Comparison of ENCODE assay signal across 9 mouse cellular contexts in genomic region chr2:73550725-73551124, GRCm38 (mm10). TPM values are rescaled to one million over a fixed set of nuclear protein-coding genes. Genes with fewer than 3 reads are reported as not detected.
DNase-seq lines count a peak whose midpoint lies in the region; ATAC-seq lines count a peak whose summit lies in the region.
"Had no signal": no experiment of that assay in that cellular context is flagged by ENCODE, and none has a peak within 500 bp of the region (broad histone marks: within the 10 kb centered on the region; RNA-seq: fewer than 3 reads in every experiment).

No protein-coding gene starts in this region.

- peak; percentile 33 for DNase-seq in urinary bladder, postnatal 14 days (ENCODE audit: low spot score)
- no peak for DNase-seq in urinary bladder, postnatal 25 days (ENCODE audit: low spot score)
- peak; percentile 76 for DNase-seq in embryo, embryonic 11 days
- DNase-seq in mesoderm, embryonic 11.5 days (ENCODE audit: low read depth, low spot score) = peak; percentile 63
- no peak for DNase-seq in adrenal gland, postnatal 25 days
- no peak for DNase-seq in left cerebral cortex, adult 8-10 months (ENCODE audit: low spot score in 2 of 2)

- peak overlapping the region; percentile 35; the same call in 1 of the 2 replicates for H3K4me2 ChIP-seq in hindbrain, embryonic 15.5 days
- no peak overlapping the region for H3K4me2 ChIP-seq in hindbrain, embryonic 12.5 days (replicated peaks)

- no peak overlapping the region for H3K27ac ChIP-seq in hindbrain, embryonic 15.5 days (replicated peaks)
- no peak overlapping the region for H3K27ac ChIP-seq in hindbrain, embryonic 12.5 days

- no peaks in the 10 kb centered on the region for H3K27me3 ChIP-seq in hindbrain, embryonic 15.5 days
- H3K27me3 ChIP-seq in hindbrain, embryonic 12.5 days = 0 out of 2 replicates have a peak, but pooled peaks cover 4% of the 10 kb centered on the region

- no peaks in the 10 kb centered on the region for H3K4me1 ChIP-seq in hindbrain, embryonic 15.5 days (replicated peaks)
- 0 out of 2 replicates have a peak, but pooled peaks cover under 1% of the 10 kb centered on the region for H3K4me1 ChIP-seq in hindbrain, embryonic 12.5 days

- no peak overlapping the region; the same call in 1 of the 2 replicates for H3K4me3 ChIP-seq in hindbrain, embryonic 15.5 days
- H3K4me3 ChIP-seq in hindbrain, embryonic 12.5 days = no peak overlapping the region
- H3K4me3 ChIP-seq: erythroblast, embryonic 14.5 days had no signal

- H3K9me3 ChIP-seq in hindbrain, embryonic 15.5 days = no peaks in the 10 kb centered on the region
- H3K9me3 ChIP-seq in hindbrain, embryonic 12.5 days (replicated peaks) = no peaks in the 10 kb centered on the region

- no peak overlapping the region for H3K9ac ChIP-seq in hindbrain, embryonic 15.5 days
- H3K9ac ChIP-seq in hindbrain, embryonic 12.5 days = no peak overlapping the region

- ATAC-seq in hindbrain, embryonic 15.5 days (ENCODE audit: low FRiP score, low read depth) = no peak
- no peak for ATAC-seq in hindbrain, embryonic 12.5 days (ENCODE audit: low FRiP score)

- no peaks in the 10 kb centered on the region for H3K36me3 ChIP-seq in hindbrain, embryonic 15.5 days
- no peaks in the 10 kb centered on the region for H3K36me3 ChIP-seq in hindbrain, embryonic 12.5 days

- 21% methylated on average over 6 of the region's 6 CpGs for WGBS in hindbrain, embryonic 15.5 days
- 21% methylated on average over 6 of the region's 6 CpGs for WGBS in hindbrain, embryonic 12.5 days

RNA-seq across cellular contexts. Expression of gene Wipf1, which starts 21.2 kb away (rescaled TPM):
- 2.9 and 3.3 TPM in 2 replicates for polyA plus RNA-seq in hindbrain, embryonic 15.5 days (2015; fragmentation: Nextera tagmentation; extraction: Ambion mirVana)
- 7.3 and 8.7 TPM in 2 replicates for polyA plus RNA-seq in hindbrain, embryonic 12.5 days (2016; fragmentation: Nextera tagmentation; extraction: Ambion mirVana)
- 14.9 and 17.0 TPM in 2 replicates for total RNA-seq in adrenal gland, postnatal 25 days (2021)
- total RNA-seq in left cerebral cortex, adult 8-10 months (2022) = 10 to 100 TPM in 2 of 4 experiments, 1 to 10 TPM in 2; 9.3 to 16.6 (median 12.8) TPM

RNA-seq across cellular contexts. Expression of gene Chrna1, which starts 29.4 kb away (rescaled TPM):
- 0.24 and 0.26 TPM in 2 replicates for polyA plus RNA-seq in hindbrain, embryonic 15.5 days (2015; fragmentation: Nextera tagmentation; extraction: Ambion mirVana)
- polyA plus RNA-seq in hindbrain, embryonic 12.5 days (2016; fragmentation: Nextera tagmentation; extraction: Ambion mirVana) = 0.74 and 2.3 TPM in 2 replicates
- total RNA-seq in adrenal gland, postnatal 25 days (2021) = not detected in 2 replicates
- under 1 TPM; 0.13 to 0.21 (median 0.19) TPM for total RNA-seq in left cerebral cortex, adult 8-10 months (2022)
- polyA plus RNA-seq: erythroblast, embryonic 14.5 days had no signal

Comparison
In these comparisons a context has a peak if more than half of its experiments do, and no peak if none do; other contexts are left out.
1. DNase-seq: peak in urinary bladder, postnatal 14 days (single experiment), embryo, embryonic 11 days (single experiment) and mesoderm, embryonic 11.5 days (single experiment); none in urinary bladder, postnatal 25 days (single experiment), adrenal gland, postnatal 25 days (single experiment) and left cerebral cortex, adult 8-10 months (0 of 2).